Mouse (Mus musculus) cortical plate, adult 2 months (tissue): ENCODE results near the gene Prrt4. TPM values are rescaled to one million over a fixed set of nuclear protein-coding genes. Genes with fewer than 3 reads are reported as not detected.
"Not testable (repeated sequence)": the region's sequence is repeated elsewhere in the genome, so short reads cannot be mapped to it uniquely, and the experiment has no call there.

ENCODE experiments used
- H3K27ac ChIP-seq: fragments of 200-500 bp; 2 replicates; pipeline ENCODE4 v1.5.1; 2012; ENCODE audit warnings: low read length, control low read depth, inconsistent platforms; ENCODE audit not compliant: insufficient read depth
- H3K4me1 ChIP-seq: fragments of 200-500 bp; 2 replicates; pipeline ENCODE4 v1.6.1; 2011; ENCODE audit warnings: low read length; ENCODE audit not compliant: control insufficient read depth, insufficient read depth
- H3K4me3 ChIP-seq: fragments of 200-500 bp; 2 replicates; pipeline ENCODE4 v1.5.1; 2011; ENCODE audit warnings: mild to moderate bottlenecking, low read length, control low read depth; ENCODE audit not compliant: insufficient read depth
- CTCF ChIP-seq: fragments of 200-500 bp; IDR thresholded peaks from 2 replicates; pipeline ENCODE4 v1.5.1; 2011; ENCODE audit warnings: mild to moderate bottlenecking, control low read depth, low read length; ENCODE audit not compliant: insufficient read depth; ENCODE audit errors: extremely low read depth
- POLR2A ChIP-seq: fragments of 200-500 bp; IDR thresholded peaks from 2 replicates; pipeline ENCODE4 v1.6.1; 2011; ENCODE audit warnings: mild to moderate bottlenecking, low read length, control low read depth; ENCODE audit not compliant: insufficient read depth; ENCODE audit errors: extremely low read depth
- polyA plus RNA-seq: library from polyadenylated mRNA; depleted of rRNA; stranded (reverse); fragments of >200 nt; gene quantifications from 2 replicates; pipeline ENCODE4 v1.2.3, GENCODE M21; 2012; rRNA removed

Gene Prrt4
- polyA plus RNA-seq, result 2.6 and 3.2 TPM in 2 replicates

DNA sequence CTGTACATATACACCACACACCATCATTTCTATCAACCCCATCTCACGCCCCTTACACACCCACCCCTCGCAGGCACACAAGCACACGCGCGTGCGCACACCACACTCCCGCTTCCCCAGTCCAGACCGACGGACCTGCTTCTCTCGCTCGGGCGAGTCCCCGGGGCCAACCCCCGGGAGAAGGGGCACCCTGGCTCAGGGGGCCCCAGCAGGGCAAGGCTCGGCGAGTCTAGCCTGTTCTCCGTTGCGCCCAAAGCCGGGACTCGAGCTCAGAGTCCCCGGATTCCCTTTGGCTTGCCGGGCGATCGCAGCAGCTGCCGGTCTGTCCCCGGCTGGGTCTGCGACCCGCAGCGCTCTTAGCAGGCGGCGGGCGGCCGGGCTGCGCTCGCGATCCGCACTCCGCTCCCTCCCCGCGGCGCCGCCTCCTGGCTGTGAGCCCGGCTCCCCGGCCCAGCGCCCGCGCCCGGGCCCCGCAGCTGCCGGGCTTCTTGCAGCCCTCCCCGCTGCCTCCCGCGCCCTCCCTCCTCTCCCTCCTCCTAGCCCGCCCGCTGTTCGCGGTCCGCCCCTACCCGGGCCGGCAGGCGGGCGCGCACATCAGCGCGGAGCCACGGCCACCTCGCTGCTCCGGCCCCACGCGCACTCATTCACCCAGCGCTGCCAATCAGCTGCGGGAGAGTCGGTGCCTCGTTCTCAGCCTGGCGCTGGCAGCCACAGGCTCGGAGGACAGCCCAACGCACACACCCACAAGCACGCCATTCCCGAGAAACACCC, at the start of gene Prrt4:
Prrt4 (minus strand) TSS at position 697 of the 771 bp plus-strand sequence.
- no peak for TF ChIP-seq CTCF
- no peak for TF ChIP-seq POLR2A
- Histone ChIP-seq H3K4me1 (no peaks in the 10 kb centered on the region), H3K27ac (no peak within 1 kb of the TSS), H3K4me3 (peak within 1 kb of the TSS; percentile 32)

DNA sequence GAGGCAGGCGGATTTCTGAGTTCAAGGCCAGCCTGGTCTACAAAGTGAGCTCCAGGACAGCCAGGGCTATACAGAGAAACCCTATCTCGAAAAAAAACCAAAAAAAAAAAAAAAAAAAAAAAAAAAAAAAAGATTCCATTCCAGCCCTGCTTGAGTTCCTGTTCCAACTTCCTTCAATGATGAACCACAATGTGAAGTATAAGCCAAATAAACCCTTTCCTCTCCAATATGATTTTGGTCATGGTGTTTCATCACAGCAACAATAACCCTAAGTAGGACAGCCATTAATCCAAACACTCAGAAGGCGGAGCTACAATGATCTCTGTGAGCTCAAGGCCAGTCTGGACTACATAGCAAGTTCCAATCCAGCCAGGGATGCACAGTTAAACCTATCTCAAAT, 38.3 kb upstream of the Prrt4 start:
- not testable (repeated sequence) for H3K4me3 ChIP-seq, H3K4me1 ChIP-seq, H3K27ac ChIP-seq

DNA sequence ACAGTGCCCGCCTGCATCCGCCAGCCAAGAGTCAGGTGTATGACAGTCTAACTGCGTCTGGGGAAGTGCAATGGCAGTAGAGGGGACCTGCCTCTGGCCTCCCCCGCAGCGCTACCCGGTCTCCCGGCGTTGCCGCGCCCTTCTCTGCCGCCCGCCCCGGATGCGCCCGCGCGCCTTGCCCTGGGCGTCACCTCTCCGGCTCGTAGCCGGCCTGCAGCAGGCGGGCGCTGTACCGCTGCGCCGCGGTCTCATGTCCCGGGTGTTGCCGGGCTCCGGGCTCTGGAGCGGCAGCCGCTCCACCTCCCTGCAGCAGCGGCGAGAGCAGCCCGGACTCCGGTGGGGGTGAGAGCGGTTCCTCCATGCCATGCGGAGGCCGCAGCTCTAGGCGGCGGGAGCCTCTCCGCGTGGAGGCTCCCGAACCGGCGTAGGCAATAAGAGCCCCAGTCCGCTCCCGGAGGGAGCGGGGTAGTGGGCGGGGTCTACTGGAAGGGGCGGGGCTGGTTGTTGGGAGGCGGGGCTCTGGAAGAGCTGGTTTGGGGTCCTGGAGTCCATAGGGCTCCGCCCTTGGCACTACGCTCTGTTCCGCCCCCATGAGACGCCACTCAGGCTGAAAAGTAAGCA, 36.6 kb upstream of the Prrt4 start, which contains the start of gene Impdh1:
Impdh1 (minus strand) TSS at position 484 of the 621 bp plus-strand sequence.
- Histone ChIP-seq H3K4me1 (no peaks in the 10 kb centered on the region), H3K27ac (peak within 1 kb of the TSS; percentile 27), H3K4me3 (peak within 1 kb of the TSS; percentile 67)
- TF ChIP-seq POLR2A (0 out of 2 replicates have a peak, but pooled peaks have one; percentile 9), CTCF (no peak)

DNA sequence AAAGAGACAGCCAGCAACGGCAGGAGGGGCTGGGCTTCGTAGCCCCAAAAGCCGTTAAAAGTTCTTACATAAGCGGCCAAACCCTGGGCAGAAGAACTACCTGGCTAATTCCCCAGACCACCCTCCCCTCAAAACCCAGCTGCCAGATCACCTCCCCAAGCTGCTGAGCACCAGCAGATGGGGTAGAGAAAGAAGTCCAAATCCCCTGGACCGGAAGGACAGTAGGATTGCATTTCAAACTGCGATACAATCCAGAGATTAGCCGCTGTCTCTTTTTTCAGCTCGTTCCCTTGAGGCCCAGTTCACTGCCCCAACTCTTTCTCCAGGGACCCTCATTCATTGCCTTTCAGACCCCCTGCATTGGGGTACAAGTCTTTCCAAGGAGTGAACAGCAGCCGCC, 35.8 kb upstream of the Prrt4 start:
- Histone ChIP-seq H3K4me1 (peaks cover 3% of the 10 kb centered on the region; the same call in 1 of the 2 replicates), H3K27ac (peak overlapping the region; percentile 27), H3K4me3 (peak overlapping the region; percentile 67)
- no peak for TF ChIP-seq POLR2A
- no peak for TF ChIP-seq CTCF

DNA sequence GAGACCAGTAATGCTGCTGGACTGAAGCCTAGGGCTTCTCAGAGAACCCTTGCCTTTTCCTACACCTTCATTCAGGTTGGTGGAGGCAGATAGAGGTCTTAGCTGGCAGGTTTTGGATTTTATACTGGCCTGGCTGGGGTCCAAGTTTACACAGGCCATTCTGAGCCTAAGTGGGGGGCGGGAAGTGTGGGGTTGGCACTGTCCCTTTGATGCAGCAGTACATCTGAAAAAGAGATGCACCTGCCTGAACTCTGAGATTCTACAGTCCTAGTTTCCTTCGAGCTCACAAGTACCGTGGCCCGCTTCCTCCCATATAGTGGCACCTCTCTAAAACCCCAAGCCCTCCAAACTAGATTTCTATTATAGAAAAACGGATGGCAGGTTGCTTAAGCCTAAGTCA, 35.4 kb upstream of the Prrt4 start:
- TF ChIP-seq CTCF, result no peak
- no peak for TF ChIP-seq POLR2A
- peak overlapping the region; percentile 52; the same call in 1 of the 2 replicates for H3K27ac ChIP-seq
- 0 out of 2 replicates have a peak overlapping the region, but pooled peaks have one; percentile 67 for H3K4me3 ChIP-seq
- H3K4me1 ChIP-seq, result peaks cover 3% of the 10 kb centered on the region; the same call in 1 of the 2 replicates

DNA sequence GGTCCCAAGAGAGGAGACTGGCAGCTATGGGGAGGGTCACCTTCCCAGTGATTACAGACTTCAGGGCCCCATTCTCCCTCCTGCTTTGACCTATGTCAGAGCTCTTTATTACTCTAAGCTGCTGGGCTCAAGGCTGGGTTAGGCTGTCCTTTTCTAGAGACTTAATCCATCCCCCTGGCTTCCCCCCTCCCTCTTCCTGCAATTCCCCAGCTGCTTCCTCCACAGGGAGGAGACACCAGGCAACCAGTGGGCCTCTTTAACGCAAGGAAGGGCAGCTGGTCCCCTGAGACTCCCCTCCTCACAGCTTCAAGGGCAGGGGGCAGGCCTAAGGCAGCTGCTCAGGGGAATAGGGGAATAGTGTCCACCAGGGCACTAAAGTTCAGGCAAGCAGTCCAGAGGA, 34.9 kb upstream of the Prrt4 start:
- H3K4me3 ChIP-seq, result no peak overlapping the region
- peak overlapping the region; percentile 44; the same call in 1 of the 2 replicates for H3K27ac ChIP-seq
- TF ChIP-seq POLR2A (no peak), CTCF (no peak)
- peaks cover 3% of the 10 kb centered on the region; the same call in 1 of the 2 replicates for H3K4me1 ChIP-seq

DNA sequence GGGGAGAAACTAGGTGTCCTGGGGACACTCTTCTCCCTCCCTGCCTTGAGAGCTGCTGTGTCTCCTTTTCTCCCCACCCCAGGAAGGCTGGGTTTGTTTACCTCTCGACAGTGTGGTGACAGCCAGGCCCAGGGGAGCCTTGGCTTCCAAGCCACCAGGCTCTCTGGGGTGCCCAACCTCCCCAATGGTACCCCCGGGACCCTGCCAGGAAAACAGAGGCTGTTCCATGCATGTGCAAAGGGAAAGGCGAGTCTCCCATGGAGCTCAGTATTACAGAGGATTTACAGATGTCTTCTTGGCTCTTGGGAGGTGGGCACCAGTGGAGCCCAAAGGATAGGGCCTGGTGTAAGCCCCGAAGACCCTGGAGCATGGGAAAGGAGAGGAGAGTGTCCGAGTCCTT, 34.1 kb upstream of the Prrt4 start:
- Histone ChIP-seq H3K4me3 (no peak overlapping the region), H3K27ac (no peak overlapping the region), H3K4me1 (peaks cover 3% of the 10 kb centered on the region; the same call in 1 of the 2 replicates)
- TF ChIP-seq CTCF, result no peak
- no peak for TF ChIP-seq POLR2A

DNA sequence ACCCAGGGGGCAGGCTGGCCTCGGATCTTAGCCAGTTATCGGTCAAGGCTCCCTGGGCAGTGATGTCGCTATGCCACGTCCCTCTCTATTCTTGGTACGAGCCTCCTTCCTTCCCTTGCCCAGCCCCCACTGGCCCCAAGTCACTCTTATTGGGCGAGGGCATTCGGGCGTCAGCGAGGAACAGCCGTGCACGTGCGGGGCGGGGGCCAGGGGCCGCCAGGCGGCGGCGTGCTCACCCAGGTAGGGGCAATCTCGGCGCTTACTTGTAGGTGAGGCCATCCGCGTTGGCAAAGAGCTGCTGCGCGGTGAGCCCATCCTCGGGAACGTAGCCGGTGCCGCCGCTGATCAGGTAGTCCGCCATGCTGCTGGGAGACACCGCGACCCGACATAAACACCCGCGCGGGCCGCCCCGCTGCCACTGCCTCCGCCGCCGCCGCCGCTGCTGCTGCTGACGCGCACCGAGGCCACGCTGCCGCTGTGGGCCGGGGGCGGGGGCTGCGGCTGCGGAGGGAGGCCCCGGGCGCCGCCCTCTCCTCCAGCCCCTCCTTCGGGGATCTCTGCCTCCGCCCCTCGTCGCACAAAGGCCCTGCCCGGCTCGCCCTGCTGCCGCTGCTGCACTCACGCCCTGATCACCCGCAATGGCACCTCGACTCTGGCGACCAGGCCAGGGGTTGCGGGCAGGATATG, 32.6 kb upstream of the Prrt4 start:
- Histone ChIP-seq H3K4me3 (peak overlapping the region; percentile 89), H3K4me1 (peaks cover 3% of the 10 kb centered on the region; the same call in 1 of the 2 replicates)
- no peak for TF ChIP-seq CTCF
- 0 out of 2 replicates have a peak, but pooled peaks have one; percentile 19 for TF ChIP-seq POLR2A

DNA sequence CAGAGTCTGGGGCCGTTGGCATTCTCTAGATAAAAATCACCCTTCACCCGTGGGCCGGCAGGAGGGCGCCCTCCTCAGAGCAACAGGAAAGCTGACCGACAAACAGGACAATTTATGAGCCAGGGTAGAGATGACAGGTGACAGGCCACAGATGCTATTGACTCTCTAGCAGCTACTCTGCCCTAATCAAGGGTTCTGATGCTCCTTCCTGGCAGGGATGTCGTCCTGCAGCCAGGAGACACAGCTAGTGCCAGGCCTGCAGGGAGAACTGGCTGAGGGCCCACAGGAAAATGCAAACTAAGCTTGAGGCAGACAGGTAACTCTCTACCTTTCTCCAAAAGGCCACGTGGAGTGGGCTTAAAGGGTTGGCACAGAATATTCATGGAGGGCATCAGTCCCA, 31.8 kb upstream of the Prrt4 start:
- Histone ChIP-seq H3K4me3 (peak overlapping the region; percentile 89), H3K27ac (no peak overlapping the region), H3K4me1 (peaks cover 3% of the 10 kb centered on the region; the same call in 1 of the 2 replicates)
- TF ChIP-seq CTCF, result no peak
- no peak for TF ChIP-seq POLR2A

More for the DNA sequence above, 32.6 kb upstream of the Prrt4 start:
- peak overlapping the region; percentile 9; the same call in 1 of the 2 replicates for H3K27ac ChIP-seq
